Comparison of ENCODE assay signal across 8 mouse cellular contexts in genomic region chr7:80324043-80324815, GRCm38 (mm10). TPM values are rescaled to one million over a fixed set of nuclear protein-coding genes. Genes with fewer than 3 reads are reported as not detected.
DNase-seq lines count a peak whose midpoint lies in the region; ATAC-seq lines count a peak whose summit lies in the region.

Gene Rccd1, minus strand, starts transcription at chr7:80324454.

- H3K9me3 ChIP-seq in heart, embryonic 13.5 days = no peaks in the 10 kb centered on the region
- H3K9me3 ChIP-seq in liver, embryonic 12.5 days (replicated peaks) = no peaks in the 10 kb centered on the region
- H3K9me3 ChIP-seq in stomach, embryonic 15.5 days = no peaks in the 10 kb centered on the region

- peaks cover 2% of the 10 kb centered on the region; the same call in 1 of the 2 replicates for H3K4me1 ChIP-seq in brown adipose tissue, adult 24 weeks (ENCODE audit: control insufficient read depth, insufficient read depth, insufficient read length, low read length)
- peaks cover 32% of the 10 kb centered on the region for H3K4me1 ChIP-seq in heart, embryonic 13.5 days
- peaks cover 25% of the 10 kb centered on the region for H3K4me1 ChIP-seq in liver, embryonic 12.5 days
- no peaks in the 10 kb centered on the region; the same call in 1 of the 2 replicates for H3K4me1 ChIP-seq in stomach, embryonic 15.5 days

- no peaks in the 10 kb centered on the region for H3K27me3 ChIP-seq in heart, embryonic 13.5 days (replicated peaks)
- H3K27me3 ChIP-seq in liver, embryonic 12.5 days (replicated peaks) = no peaks in the 10 kb centered on the region
- no peaks in the 10 kb centered on the region for H3K27me3 ChIP-seq in stomach, embryonic 15.5 days (replicated peaks)

- H3K4me2 ChIP-seq in heart, embryonic 13.5 days = peak within 1 kb of the TSS; percentile 86
- H3K4me2 ChIP-seq in liver, embryonic 12.5 days = peak within 1 kb of the TSS; percentile 87
- peak within 1 kb of the TSS; percentile 60 for H3K4me2 ChIP-seq in stomach, embryonic 15.5 days

- H3K9ac ChIP-seq in heart, embryonic 13.5 days = peak within 1 kb of the TSS; percentile 83
- peak within 1 kb of the TSS; percentile 76 for H3K9ac ChIP-seq in liver, embryonic 12.5 days
- peak within 1 kb of the TSS; percentile 40 for H3K9ac ChIP-seq in stomach, embryonic 15.5 days

- 1% methylated on average over 37 of the region's 38 CpGs for WGBS in heart, embryonic 13.5 days
- 2% methylated on average over 38 of the region's 38 CpGs for WGBS in liver, embryonic 12.5 days (ENCODE audit: insufficient replicate concordance)
- WGBS in stomach, embryonic 15.5 days = 1% methylated on average over 38 of the region's 38 CpGs

- H3K36me3 ChIP-seq in heart, embryonic 13.5 days = peaks cover 63% of the 10 kb centered on the region
- peaks cover 62% of the 10 kb centered on the region for H3K36me3 ChIP-seq in liver, embryonic 12.5 days
- peaks cover 30% of the 10 kb centered on the region for H3K36me3 ChIP-seq in stomach, embryonic 15.5 days

- H3K4me3 ChIP-seq in brown adipose tissue, adult 24 weeks (ENCODE audit: insufficient read depth, low read depth, low read length) = peak within 1 kb of the TSS; percentile 81
- peak within 1 kb of the TSS; percentile 63 for H3K4me3 ChIP-seq in heart, embryonic 13.5 days
- peak within 1 kb of the TSS; percentile 69 for H3K4me3 ChIP-seq in liver, embryonic 12.5 days
- H3K4me3 ChIP-seq in stomach, embryonic 15.5 days (replicated peaks) = peak within 1 kb of the TSS; percentile 64

- H3K27ac ChIP-seq in brown adipose tissue, adult 24 weeks (replicated peaks; ENCODE audit: low read depth, low read length) = peak within 1 kb of the TSS; percentile 99
- H3K27ac ChIP-seq in heart, embryonic 13.5 days (replicated peaks) = peak within 1 kb of the TSS; percentile 93
- peak within 1 kb of the TSS; percentile 74 for H3K27ac ChIP-seq in liver, embryonic 12.5 days
- peak within 1 kb of the TSS; percentile 91 for H3K27ac ChIP-seq in stomach, embryonic 15.5 days

- DNase-seq in CD4-positive, CD25-positive, alpha-beta regulatory T cell, adult 2 months (ENCODE audit: low read depth, low spot score) = peak; percentile 95
- DNase-seq in fat pad, adult 2 months (ENCODE audit: extremely low read depth, low read depth, low spot score) = peak; percentile 84
- DNase-seq in kidney, postnatal 10 days = peak; percentile 98
- DNase-seq in natural killer cell, adult 2 months (ENCODE audit: low spot score in 2 of 2) = peak; percentile 88 to 91

- ATAC-seq in heart, embryonic 13.5 days (ENCODE audit: extremely low read depth, insufficient number of reproducible peaks, low FRiP score, low TSS enrichment) = peak; percentile 90
- peak; percentile 99 for ATAC-seq in liver, embryonic 12.5 days
- ATAC-seq in stomach, embryonic 15.5 days (ENCODE audit: insufficient read depth, low FRiP score, low read depth) = peak; percentile 99

RNA-seq across cellular contexts. Expression of gene Rccd1, which starts in this region (rescaled TPM):
- 3.7 and 7.2 TPM in 2 replicates for polyA plus RNA-seq in brown adipose tissue, adult 24 weeks (2012; ENCODE audit: insufficient read depth, insufficient read length, missing spikeins)
- polyA plus RNA-seq in heart, embryonic 13.5 days (2015; fragmentation: Nextera tagmentation; extraction: Ambion mirVana) = 7.3 and 7.8 TPM in 2 replicates
- 5.1 and 5.6 TPM in 2 replicates for polyA plus RNA-seq in liver, embryonic 12.5 days (2016; fragmentation: Nextera tagmentation; extraction: Ambion mirVana)
- 10.0 and 13.8 TPM in 2 replicates for polyA plus RNA-seq in stomach, embryonic 15.5 days (2015; fragmentation: Nextera tagmentation; extraction: Ambion mirVana)

Comparison
In these comparisons a context has a peak if more than half of its experiments do, and no peak if none do; other contexts are left out.
1. Peak in every context shown above with its lines: DNase-seq, ATAC-seq, H3K4me3 ChIP-seq and H3K27ac ChIP-seq.